Mouse (Mus musculus): ENCODE measurements around the gene Mgp. TPM values are rescaled to one million over a fixed set of nuclear protein-coding genes. Genes with fewer than 3 reads are reported as not detected.

The Mgp gene
- polyA plus RNA-seq, 1 experiment from 2014 or later, result 9.7 TPM

GRCm38 (mm10) chr6:136903885-136904470 lies 28.4 kb upstream of the Mgp start:
- ATAC-seq (replicated peaks; ENCODE audit: insufficient number of reproducible peaks, low FRiP score, low TSS enrichment, low read depth), result no peak
- Histone ChIP-seq H3K4me1 (ENCODE audit: control insufficient read depth, insufficient read depth, low read length) (no peaks in the 10 kb centered on the region), H3K9me3 (replicated peaks; ENCODE audit: control insufficient read depth, low read length) (no peaks in the 10 kb centered on the region), H3K9ac (replicated peaks; ENCODE audit: low read length) (no peak overlapping the region), H3K4me2 (ENCODE audit: low read depth, low read length) (no peak overlapping the region), H3K4me3 (ENCODE audit: low read depth, low read length) (no peak overlapping the region), H3K36me3 (replicated peaks; ENCODE audit: control insufficient read depth, insufficient read depth, low read depth, low read length) (no peaks in the 10 kb centered on the region), H3K27me3 (ENCODE audit: control insufficient read depth, insufficient read depth, low read length) (no peaks in the 10 kb centered on the region), H3K27ac (replicated peaks; ENCODE audit: low read depth, low read length) (no peak overlapping the region)
- no peak for DNase-seq (ENCODE audit: low spot score)
- WGBS, result 63% methylated on average over 8 of the region's 8 CpGs

GRCm38 (mm10) chr6:136902527-136902926 lies 26.9 kb upstream of the Mgp start:
- Histone ChIP-seq H3K27me3 (ENCODE audit: control insufficient read depth, insufficient read depth, low read length) (no peaks in the 10 kb centered on the region), H3K4me1 (ENCODE audit: control insufficient read depth, insufficient read depth, low read length) (no peaks in the 10 kb centered on the region), H3K9ac (replicated peaks; ENCODE audit: low read length) (no peak overlapping the region), H3K36me3 (replicated peaks; ENCODE audit: control insufficient read depth, insufficient read depth, low read depth, low read length) (no peaks in the 10 kb centered on the region), H3K9me3 (replicated peaks; ENCODE audit: control insufficient read depth, low read length) (no peaks in the 10 kb centered on the region), H3K4me2 (ENCODE audit: low read depth, low read length) (no peak overlapping the region), H3K4me3 (ENCODE audit: low read depth, low read length) (no peak overlapping the region), H3K27ac (replicated peaks; ENCODE audit: low read depth, low read length) (no peak overlapping the region)
- no peak for DNase-seq (ENCODE audit: low spot score)
- ATAC-seq (replicated peaks; ENCODE audit: insufficient number of reproducible peaks, low FRiP score, low TSS enrichment, low read depth), result no peak
- WGBS, result 87% methylated on average over 9 of the region's 9 CpGs

- DNase-seq (ENCODE audit: low spot score), result no peak
- Histone ChIP-seq H3K27ac (replicated peaks; ENCODE audit: low read depth, low read length) (no peak overlapping the region), H3K9ac (replicated peaks; ENCODE audit: low read length) (no peak overlapping the region), H3K27me3 (ENCODE audit: control insufficient read depth, insufficient read depth, low read length) (no peaks in the 10 kb centered on the region), H3K9me3 (replicated peaks; ENCODE audit: control insufficient read depth, low read length) (no peaks in the 10 kb centered on the region), H3K4me3 (ENCODE audit: low read depth, low read length) (no peak overlapping the region), H3K4me2 (ENCODE audit: low read depth, low read length) (no peak overlapping the region), H3K36me3 (replicated peaks; ENCODE audit: control insufficient read depth, insufficient read depth, low read depth, low read length) (no peaks in the 10 kb centered on the region), H3K4me1 (ENCODE audit: control insufficient read depth, insufficient read depth, low read length) (no peaks in the 10 kb centered on the region)
- no peak for ATAC-seq (replicated peaks; ENCODE audit: insufficient number of reproducible peaks, low FRiP score, low TSS enrichment, low read depth)
- 73% methylated on average over 2 of the region's 2 CpGs for WGBS
Measured at GRCm38 (mm10) chr6:136901010-136901409, 25.4 kb upstream of the Mgp start.

GRCm38 (mm10) chr6:136900369-136901009 lies 24.9 kb upstream of the Mgp start:
- Histone ChIP-seq H3K4me2 (ENCODE audit: low read depth, low read length) (no peak overlapping the region), H3K27me3 (ENCODE audit: control insufficient read depth, insufficient read depth, low read length) (no peaks in the 10 kb centered on the region), H3K4me1 (ENCODE audit: control insufficient read depth, insufficient read depth, low read length) (no peaks in the 10 kb centered on the region), H3K27ac (replicated peaks; ENCODE audit: low read depth, low read length) (no peak overlapping the region), H3K9me3 (replicated peaks; ENCODE audit: control insufficient read depth, low read length) (no peaks in the 10 kb centered on the region), H3K9ac (replicated peaks; ENCODE audit: low read length) (no peak overlapping the region), H3K4me3 (ENCODE audit: low read depth, low read length) (no peak overlapping the region), H3K36me3 (replicated peaks; ENCODE audit: control insufficient read depth, insufficient read depth, low read depth, low read length) (no peaks in the 10 kb centered on the region)
- DNase-seq (ENCODE audit: low spot score), result no peak
- 70% methylated on average over 4 of the region's 4 CpGs for WGBS
- ATAC-seq (replicated peaks; ENCODE audit: insufficient number of reproducible peaks, low FRiP score, low TSS enrichment, low read depth), result no peak

GRCm38 (mm10) chr6:136898954-136899353 lies 23.3 kb upstream of the Mgp start:
- H3K9me3 ChIP-seq (replicated peaks; ENCODE audit: control insufficient read depth, low read length), result no peaks in the 10 kb centered on the region
- no peaks in the 10 kb centered on the region for H3K27me3 ChIP-seq (ENCODE audit: control insufficient read depth, insufficient read depth, low read length)
- DNase-seq (ENCODE audit: low spot score) (no peak), ATAC-seq (replicated peaks; ENCODE audit: insufficient number of reproducible peaks, low FRiP score, low TSS enrichment, low read depth) (no peak)
- H3K4me3 ChIP-seq (ENCODE audit: low read depth, low read length), result no peak overlapping the region
- 62% methylated on average over 2 of the region's 2 CpGs for WGBS
- no peaks in the 10 kb centered on the region for H3K36me3 ChIP-seq (replicated peaks; ENCODE audit: control insufficient read depth, insufficient read depth, low read depth, low read length)
- no peak overlapping the region for H3K27ac ChIP-seq (replicated peaks; ENCODE audit: low read depth, low read length)
- no peaks in the 10 kb centered on the region for H3K4me1 ChIP-seq (ENCODE audit: control insufficient read depth, insufficient read depth, low read length)
- no peak overlapping the region for H3K4me2 ChIP-seq (ENCODE audit: low read depth, low read length)
- H3K9ac ChIP-seq (replicated peaks; ENCODE audit: low read length), result no peak overlapping the region

GRCm38 (mm10) chr6:136898222-136898621 lies 22.6 kb upstream of the Mgp start:
- DNase-seq (ENCODE audit: low spot score) (no peak), ATAC-seq (replicated peaks; ENCODE audit: insufficient number of reproducible peaks, low FRiP score, low TSS enrichment, low read depth) (no peak)
- H3K36me3 ChIP-seq (replicated peaks; ENCODE audit: control insufficient read depth, insufficient read depth, low read depth, low read length), result no peaks in the 10 kb centered on the region
- H3K4me3 ChIP-seq (ENCODE audit: low read depth, low read length), result no peak overlapping the region
- no peaks in the 10 kb centered on the region for H3K4me1 ChIP-seq (ENCODE audit: control insufficient read depth, insufficient read depth, low read length)
- no peak overlapping the region for H3K27ac ChIP-seq (replicated peaks; ENCODE audit: low read depth, low read length)
- no peaks in the 10 kb centered on the region for H3K9me3 ChIP-seq (replicated peaks; ENCODE audit: control insufficient read depth, low read length)
- no peak overlapping the region for H3K4me2 ChIP-seq (ENCODE audit: low read depth, low read length)
- 56% methylated on average over 4 of the region's 4 CpGs for WGBS
- no peaks in the 10 kb centered on the region for H3K27me3 ChIP-seq (ENCODE audit: control insufficient read depth, insufficient read depth, low read length)
- no peak overlapping the region for H3K9ac ChIP-seq (replicated peaks; ENCODE audit: low read length)

GRCm38 (mm10) chr6:136897789-136898188 lies 22.2 kb upstream of the Mgp start:
- no peaks in the 10 kb centered on the region for H3K27me3 ChIP-seq (ENCODE audit: control insufficient read depth, insufficient read depth, low read length)
- DNase-seq (ENCODE audit: low spot score) (no peak), ATAC-seq (replicated peaks; ENCODE audit: insufficient number of reproducible peaks, low FRiP score, low TSS enrichment, low read depth) (no peak)
- no peak overlapping the region for H3K4me2 ChIP-seq (ENCODE audit: low read depth, low read length)
- H3K27ac ChIP-seq (replicated peaks; ENCODE audit: low read depth, low read length), result no peak overlapping the region
- H3K9me3 ChIP-seq (replicated peaks; ENCODE audit: control insufficient read depth, low read length), result no peaks in the 10 kb centered on the region
- H3K4me3 ChIP-seq (ENCODE audit: low read depth, low read length), result no peak overlapping the region
- WGBS, result 76% methylated on average over 4 of the region's 4 CpGs
- H3K9ac ChIP-seq (replicated peaks; ENCODE audit: low read length), result no peak overlapping the region
- no peaks in the 10 kb centered on the region for H3K4me1 ChIP-seq (ENCODE audit: control insufficient read depth, insufficient read depth, low read length)
- H3K36me3 ChIP-seq (replicated peaks; ENCODE audit: control insufficient read depth, insufficient read depth, low read depth, low read length), result no peaks in the 10 kb centered on the region

- 56% methylated on average over 15 of the region's 15 CpGs for WGBS
- no peaks in the 10 kb centered on the region for H3K36me3 ChIP-seq (replicated peaks; ENCODE audit: control insufficient read depth, insufficient read depth, low read depth, low read length)
- no peak for ATAC-seq (replicated peaks; ENCODE audit: insufficient number of reproducible peaks, low FRiP score, low TSS enrichment, low read depth)
Measured at GRCm38 (mm10) chr6:136894532-136895339, 19.1 kb upstream of the Mgp start.

More at GRCm38 (mm10) chr6:136894532-136895339, 19.1 kb upstream of the Mgp start:
- Histone ChIP-seq H3K27ac (replicated peaks; ENCODE audit: low read depth, low read length) (no peak overlapping the region), H3K27me3 (ENCODE audit: control insufficient read depth, insufficient read depth, low read length) (no peaks in the 10 kb centered on the region), H3K4me2 (ENCODE audit: low read depth, low read length) (no peak overlapping the region), H3K4me3 (ENCODE audit: low read depth, low read length) (no peak overlapping the region), H3K9ac (replicated peaks; ENCODE audit: low read length) (no peak overlapping the region), H3K4me1 (ENCODE audit: control insufficient read depth, insufficient read depth, low read length) (no peaks in the 10 kb centered on the region), H3K9me3 (replicated peaks; ENCODE audit: control insufficient read depth, low read length) (no peaks in the 10 kb centered on the region)
- DNase-seq (ENCODE audit: low spot score), result no peak

Data from embryonic facial prominence, embryonic 11.5 days (tissue).